Mouse (Mus musculus) ZHBTc4 (cell line): ENCODE measurements around the gene Eif4g1.

Source experiments
- DNase-seq: peaks from one replicate; pipeline ENCODE4 v3.0.0-alpha.2; 2011; ENCODE audit warnings: low read depth, low spot score

Gene Eif4g1

GRCm38 (mm10) chr16:20725321-20725720 is 57.2 kb downstream of the Eif4g1 start:
- no peak for DNase-seq

DNA sequence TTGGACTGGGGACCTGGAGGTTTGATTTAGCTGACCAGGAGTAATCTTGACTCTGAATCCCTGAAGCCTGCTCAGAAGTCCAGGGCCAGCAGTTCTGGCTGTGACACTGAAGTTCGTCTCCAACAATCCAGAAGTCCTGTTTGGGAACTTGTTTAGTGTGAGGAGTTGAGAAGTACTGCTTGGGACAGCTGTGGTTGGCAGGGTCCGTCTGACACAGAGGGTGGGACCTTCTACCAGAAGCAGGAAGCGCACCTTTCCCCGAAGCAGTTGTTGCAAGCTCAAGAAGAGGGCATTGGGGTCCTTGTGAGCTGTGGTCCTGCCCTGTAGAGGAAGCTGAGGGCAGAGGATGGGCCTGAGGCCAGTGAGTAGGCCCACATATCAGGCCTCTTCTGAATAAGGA is 57.6 kb downstream of the Eif4g1 start:
- no peak for DNase-seq

GRCm38 (mm10) chr16:20726384-20726783 is 58.3 kb downstream of the Eif4g1 start:
- DNase-seq = no peak

DNA sequence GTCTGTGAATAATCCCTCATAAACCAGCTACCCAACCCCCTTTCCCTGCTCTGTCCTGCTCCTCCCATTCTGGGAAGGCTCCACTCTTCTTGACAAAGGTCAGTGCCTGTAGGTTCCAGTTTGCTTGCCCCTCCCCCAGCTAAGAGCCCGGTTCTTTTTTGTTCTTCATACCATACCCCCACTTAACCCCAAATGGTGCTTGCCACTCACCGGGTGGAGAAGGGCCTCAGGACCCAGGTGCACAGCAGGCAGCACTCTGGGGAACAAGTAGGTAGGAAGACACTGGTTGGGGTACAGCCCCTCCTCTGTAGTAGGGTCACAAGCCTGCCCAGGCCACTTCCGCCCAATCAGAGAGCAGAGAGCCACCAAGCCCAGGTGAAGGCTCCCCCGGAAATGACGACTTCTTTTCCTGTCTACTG is 62.2 kb downstream of the Eif4g1 start:
- DNase-seq = peak; percentile 49

DNA sequence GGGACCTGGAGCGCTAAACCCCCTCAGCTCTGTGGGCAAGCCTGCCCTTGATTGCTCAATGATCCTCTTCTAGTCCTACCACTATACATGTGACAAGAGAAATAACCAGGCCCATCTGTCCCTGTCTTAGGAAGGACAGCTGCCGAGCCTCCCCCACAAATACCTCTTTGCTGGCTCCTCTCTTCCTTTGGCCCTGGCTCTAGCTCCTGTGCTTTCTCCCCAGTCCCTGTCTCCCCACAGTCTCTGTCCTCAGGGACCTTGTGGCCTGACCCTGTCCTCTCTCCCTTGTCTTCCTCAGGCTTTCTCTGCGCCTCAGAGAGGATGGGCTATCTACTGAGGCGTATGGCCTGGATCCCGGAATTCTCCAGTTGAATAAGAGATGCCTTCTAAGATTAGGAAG is 63.6 kb downstream of the Eif4g1 start:
- DNase-seq = no peak

DNA sequence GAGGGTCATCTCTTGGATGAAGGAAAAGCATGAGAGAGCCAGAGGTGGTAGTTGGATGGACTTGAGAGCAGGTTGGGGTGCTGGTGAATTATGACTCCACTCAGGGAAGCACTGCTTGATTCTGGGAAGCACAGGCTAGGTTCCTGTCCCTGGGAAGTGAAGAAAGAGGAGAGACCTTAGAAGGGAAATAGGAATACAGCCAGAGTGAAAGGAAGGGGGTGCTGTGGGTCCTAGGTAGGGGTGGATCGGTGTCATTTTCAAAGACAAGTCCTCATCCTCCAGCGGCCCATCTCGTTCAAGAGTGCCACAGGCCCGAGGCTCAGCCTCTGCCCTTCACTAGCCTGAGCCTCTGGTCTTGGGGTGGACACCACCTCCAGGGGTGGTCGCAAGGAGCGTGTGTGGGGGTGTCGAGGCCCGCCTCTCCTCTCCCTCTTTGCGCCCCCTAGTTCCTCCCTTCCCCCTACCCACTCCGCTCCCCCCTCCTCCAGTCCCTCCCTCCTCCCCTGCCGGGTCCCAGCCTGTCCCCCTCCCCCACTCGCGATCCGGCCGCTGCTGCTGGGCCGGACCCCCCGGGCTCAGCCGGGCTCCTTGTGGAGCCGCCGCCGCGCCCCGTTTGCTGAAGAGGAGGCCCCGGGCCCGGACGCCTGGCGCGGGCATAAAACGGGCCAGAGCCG is 64.3 kb downstream of the Eif4g1 start:
- DNase-seq = peak; percentile 37

GRCm38 (mm10) chr16:20732925-20733730 is 65.0 kb downstream of the Eif4g1 start, which contains the start of gene Chrd:
Gene Chrd (plus strand): TSS chr16:20733127.
- DNase-seq = peak; percentile 63

GRCm38 (mm10) chr16:20733731-20734730 is 65.9 kb downstream of the Eif4g1 start, which contains the start of gene Thpo:
Gene Thpo (minus strand): TSS chr16:20734511.
- peak; percentile 53 for DNase-seq

DNA sequence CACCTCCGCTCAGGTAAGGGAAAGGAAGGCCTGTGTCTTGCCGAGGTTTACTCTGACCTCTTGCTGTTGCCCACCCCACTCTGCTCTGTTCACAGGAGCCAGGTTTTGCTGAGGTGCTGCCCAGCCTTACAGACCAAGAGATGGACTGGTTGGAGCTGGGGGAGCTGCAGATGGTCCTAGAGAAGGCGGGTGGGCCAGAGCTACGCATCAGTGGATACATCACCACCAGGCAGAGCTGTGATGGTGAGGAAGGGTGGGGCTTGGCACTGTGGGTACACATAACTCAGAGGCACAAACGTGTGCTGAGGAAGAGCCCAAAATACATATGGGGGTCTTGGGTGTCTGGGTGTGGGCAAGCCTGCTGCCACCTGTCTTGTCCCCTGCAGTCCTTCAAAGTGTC is 67.5 kb downstream of the Eif4g1 start:
- no peak for DNase-seq

DNA sequence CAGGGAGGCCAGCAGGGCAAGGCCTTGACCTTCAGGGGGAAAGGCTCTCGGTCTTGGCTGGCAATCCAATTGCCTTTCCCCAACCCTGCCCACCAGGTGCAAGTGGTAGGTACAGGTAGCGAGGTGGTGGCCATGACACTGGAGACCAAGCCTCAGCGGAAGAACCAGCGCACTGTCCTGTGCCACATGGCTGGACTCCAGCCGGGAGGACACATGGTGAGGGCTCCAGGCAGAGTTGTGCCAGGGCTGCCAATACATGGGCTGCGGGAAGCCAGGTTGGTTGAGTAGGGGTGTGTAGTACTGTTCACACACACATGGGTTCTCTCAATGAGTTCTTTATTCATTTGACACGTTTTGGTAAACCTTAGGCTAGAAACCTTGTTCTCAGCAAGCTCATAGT is 68.1 kb downstream of the Eif4g1 start:
- no peak for DNase-seq

DNA sequence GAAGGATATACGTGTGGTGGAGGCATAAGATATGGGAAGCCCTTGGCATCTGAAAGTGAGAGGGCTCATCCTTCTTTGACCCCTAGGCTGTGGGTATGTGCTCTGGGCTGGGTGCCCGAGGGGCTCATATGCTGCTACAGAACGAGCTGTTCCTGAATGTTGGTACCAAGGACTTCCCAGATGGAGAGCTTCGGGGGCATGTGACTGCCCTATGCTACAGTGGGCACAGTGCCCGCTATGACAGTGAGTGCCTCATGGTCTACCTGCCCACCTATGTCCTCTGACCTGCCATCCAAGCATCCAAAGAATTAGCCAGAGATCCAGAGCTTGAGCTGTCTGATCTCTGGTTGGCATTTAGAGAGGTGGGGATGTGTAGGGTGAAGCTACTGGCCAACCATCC is 68.7 kb downstream of the Eif4g1 start:
- no peak for DNase-seq

DNA sequence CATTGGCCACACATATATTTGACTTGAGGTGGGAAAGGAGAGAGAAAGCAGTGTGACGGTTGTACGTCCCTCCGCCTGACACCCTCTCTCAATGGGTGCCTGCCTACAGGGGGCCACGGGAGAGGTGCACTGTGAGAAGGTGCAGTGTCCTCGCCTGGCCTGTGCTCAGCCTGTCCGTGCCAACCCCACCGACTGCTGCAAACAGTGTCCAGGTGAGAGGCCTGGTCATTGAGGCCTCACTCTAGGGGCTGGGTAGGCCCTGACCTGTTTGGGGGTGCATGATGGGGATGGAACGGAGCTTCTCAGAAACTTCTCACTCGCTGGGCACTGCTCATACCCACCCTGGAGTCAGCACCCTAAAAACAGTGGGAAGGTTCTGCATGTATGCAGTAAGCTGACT is 71.7 kb downstream of the Eif4g1 start:
- no peak for DNase-seq
